ENCODE assay signal across 8 mouse cellular contexts in the genomic region with DNA sequence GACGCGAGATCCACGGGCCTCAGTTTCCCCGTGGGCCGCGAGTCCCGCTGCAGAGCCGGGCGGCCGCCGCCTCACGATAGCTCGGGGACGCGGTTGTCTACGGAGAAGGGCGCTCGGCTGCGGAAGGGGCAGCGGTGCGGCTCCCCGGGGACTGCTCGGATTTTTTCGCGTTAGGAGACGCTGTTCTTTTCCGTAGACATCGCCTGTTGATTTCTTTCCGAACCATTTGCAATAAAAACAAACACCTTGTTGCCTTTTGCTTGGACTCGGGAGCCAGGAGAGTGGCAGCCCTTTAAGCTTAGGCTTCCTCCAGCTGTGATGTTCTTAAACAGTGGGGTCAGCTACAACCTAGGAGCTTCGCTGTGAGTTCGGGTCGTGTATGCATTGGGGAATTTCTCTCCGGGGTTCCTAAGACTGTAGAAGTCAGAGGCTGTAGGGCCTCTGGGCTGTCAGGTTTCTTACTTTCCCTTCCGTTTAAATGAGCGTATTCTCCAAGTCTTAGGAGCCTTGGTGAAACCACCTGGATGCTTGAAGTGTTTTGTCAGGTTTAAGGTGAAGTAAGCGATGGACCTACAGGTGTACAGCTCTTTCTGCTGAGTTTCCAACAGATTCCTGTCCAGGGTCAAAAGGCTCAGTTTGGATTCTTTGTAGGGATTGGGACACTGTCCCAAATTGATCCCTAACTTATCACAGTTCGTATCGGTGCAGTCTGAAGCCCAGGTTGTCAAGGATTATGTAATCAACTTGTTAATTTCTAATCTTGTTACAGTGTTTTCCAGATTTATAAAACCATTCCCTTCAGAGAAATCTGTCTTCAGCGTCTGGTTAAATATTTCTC. TPM values are rescaled to one million over a fixed set of nuclear protein-coding genes. Genes with fewer than 3 reads are reported as not detected.
DNase-seq lines count a peak whose midpoint lies in the region; ATAC-seq and TF ChIP-seq lines count a peak whose summit lies in the region.

No protein-coding gene starts in this region.

- no peaks in the 10 kb centered on the region for H3K27me3 ChIP-seq in forebrain, embryonic 11.5 days (ENCODE audit: control insufficient read depth, insufficient read depth, low read length)
- H3K27me3 ChIP-seq in hindbrain, postnatal 0 days (ENCODE audit: insufficient read depth, low read length), result no peaks in the 10 kb centered on the region
- H3K27me3 ChIP-seq in liver, embryonic 12.5 days (replicated peaks), result peaks cover 3% of the 10 kb centered on the region; the same call in 1 of the 2 replicates

- H3K9ac ChIP-seq in forebrain, embryonic 11.5 days (ENCODE audit: low read length), result peak overlapping the region; percentile 91
- H3K9ac ChIP-seq in hindbrain, postnatal 0 days (replicated peaks; ENCODE audit: low read length), result peak overlapping the region; percentile 90
- peak overlapping the region; percentile 92 for H3K9ac ChIP-seq in liver, embryonic 12.5 days

- no peak for TF ChIP-seq POLR2A in olfactory bulb, adult 2 months (IDR thresholded peaks at IDR 0.05; ENCODE audit: insufficient read depth, low read depth, low read length)

- intact Hi-C loops in left cerebral cortex, adult 2 months (cut with DNase I), result loop anchor here (2.0 kb wide), 1 partner anchor 95 kb away; no protein-coding TSS in a partner anchor

- peak overlapping the region; percentile 93 for H3K27ac ChIP-seq in left cerebral cortex, adult 2 months
- peak overlapping the region; percentile 77 for H3K27ac ChIP-seq in forebrain, embryonic 11.5 days (ENCODE audit: low read depth, low read length)
- peak overlapping the region; percentile 89 for H3K27ac ChIP-seq in hindbrain, postnatal 0 days
- H3K27ac ChIP-seq in liver, embryonic 12.5 days, result peak overlapping the region; percentile 93
- peak overlapping the region; percentile 89 for H3K27ac ChIP-seq in olfactory bulb, adult 2 months (ENCODE audit: insufficient read depth, low read depth, low read length)

- peak overlapping the region; percentile 90 for H3K4me2 ChIP-seq in forebrain, embryonic 11.5 days (ENCODE audit: low read depth, low read length, severe bottlenecking)
- H3K4me2 ChIP-seq in hindbrain, postnatal 0 days (ENCODE audit: low read depth, low read length), result peak overlapping the region; percentile 95
- peak overlapping the region; percentile 91 for H3K4me2 ChIP-seq in liver, embryonic 12.5 days

- peaks cover 2% of the 10 kb centered on the region; the same call in 1 of the 2 replicates for H3K4me1 ChIP-seq in forebrain, embryonic 11.5 days (replicated peaks; ENCODE audit: control insufficient read depth, insufficient read depth, low read length)
- peaks cover 5% of the 10 kb centered on the region; the same call in 1 of the 2 replicates for H3K4me1 ChIP-seq in hindbrain, postnatal 0 days (ENCODE audit: insufficient read depth, low read length)
- peaks cover 56% of the 10 kb centered on the region for H3K4me1 ChIP-seq in liver, embryonic 12.5 days
- H3K4me1 ChIP-seq in olfactory bulb, adult 2 months (ENCODE audit: control insufficient read depth, insufficient read depth, low read length), result peaks cover 11% of the 10 kb centered on the region

- H3K9me3 ChIP-seq in forebrain, embryonic 11.5 days (ENCODE audit: control insufficient read depth, low read length), result no peaks in the 10 kb centered on the region
- no peaks in the 10 kb centered on the region for H3K9me3 ChIP-seq in hindbrain, postnatal 0 days (ENCODE audit: low read length)
- H3K9me3 ChIP-seq in liver, embryonic 12.5 days (replicated peaks), result no peaks in the 10 kb centered on the region

- H3K36me3 ChIP-seq in forebrain, embryonic 11.5 days (ENCODE audit: control insufficient read depth, insufficient read depth, low read length), result no peaks in the 10 kb centered on the region
- H3K36me3 ChIP-seq in hindbrain, postnatal 0 days (ENCODE audit: insufficient read depth, low read length), result no peaks in the 10 kb centered on the region
- H3K36me3 ChIP-seq in liver, embryonic 12.5 days, result peaks cover 3% of the 10 kb centered on the region; the same call in 1 of the 2 replicates

- TF ChIP-seq CTCF in left cerebral cortex, adult 2 months (IDR thresholded peaks at IDR 0.05), result no peak
- TF ChIP-seq CTCF in hindbrain, postnatal 0 days (IDR thresholded peaks at IDR 0.05; ENCODE audit: low read depth), result no peak
- TF ChIP-seq CTCF in olfactory bulb, adult 2 months (IDR thresholded peaks at IDR 0.05; ENCODE audit: insufficient read depth, low read depth, low read length), result no peak

- ATAC-seq in forebrain, embryonic 11.5 days (replicated peaks; ENCODE audit: low FRiP score), result peak; percentile 42; the same call in 1 of the 2 replicates
- ATAC-seq in hindbrain, postnatal 0 days, result peak; percentile 41; the same call in 1 of the 2 replicates
- ATAC-seq in liver, embryonic 12.5 days, result no peak; the same call in 1 of the 2 replicates

- DNase-seq in left cerebral cortex, adult 2 months (ENCODE audit: extremely low spot score in 1 of 2, low spot score in 2 of 2), result peak; percentile 22 to 42
- no peak for DNase-seq in left cerebral cortex, adult 11 months (ENCODE audit: low spot score)
- DNase-seq in adrenal gland, postnatal 36 days, result peak; percentile 42 to 50
- DNase-seq in forebrain, embryonic 11.5 days (ENCODE audit: low spot score), result no peak
- DNase-seq in hindbrain, postnatal 0 days (ENCODE audit: low spot score), result peak; percentile 38
- DNase-seq in yolk sac, embryonic 10.5 days (ENCODE audit: low spot score), result no peak

- 6% methylated on average over 39 of the region's 40 CpGs for WGBS in forebrain, embryonic 11.5 days
- 5% methylated on average over 40 of the region's 40 CpGs for WGBS in hindbrain, postnatal 0 days
- WGBS in liver, embryonic 12.5 days (ENCODE audit: insufficient replicate concordance), result 5% methylated on average over 40 of the region's 40 CpGs
- WGBS in olfactory bulb, adult 2 months, result 1% methylated on average over 40 of the region's 40 CpGs

- H3K4me3 ChIP-seq in left cerebral cortex, adult 2 months, result peak overlapping the region; percentile 88
- H3K4me3 ChIP-seq in forebrain, embryonic 11.5 days (ENCODE audit: low read depth, low read length), result peak overlapping the region; percentile 94
- H3K4me3 ChIP-seq in hindbrain, postnatal 0 days (ENCODE audit: low read length), result peak overlapping the region; percentile 80
- peak overlapping the region; percentile 88 for H3K4me3 ChIP-seq in liver, embryonic 12.5 days
- H3K4me3 ChIP-seq in olfactory bulb, adult 2 months (ENCODE audit: insufficient read depth, low read depth, low read length), result peak overlapping the region; percentile 99

RNA-seq across cellular contexts. Expression of a gene that starts 0.8 kb away (rescaled TPM):
- 100 to 1,000 TPM; 113 to 129 TPM for total RNA-seq in left cerebral cortex, adult 2 months (2021)
- 100 to 1,000 TPM; 171 to 190 TPM for total RNA-seq in adrenal gland, postnatal 36 days (2021)
- polyA plus RNA-seq in forebrain, embryonic 11.5 days (2014; fragmentation: Nextera tagmentation; extraction: Ambion mirVana), result 31.5 and 42.4 TPM in 2 replicates
- total RNA-seq in hindbrain, postnatal 0 days (2014; rRNA removed), result 82.3 and 95.6 TPM in 2 replicates
- 67.1 and 68.5 TPM in 2 replicates for polyA plus RNA-seq in hindbrain, postnatal 0 days (2015; fragmentation: Nextera tagmentation; extraction: Ambion mirVana)
- polyA plus RNA-seq in liver, embryonic 12.5 days (2016; fragmentation: Nextera tagmentation; extraction: Ambion mirVana), result 23.6 and 25.8 TPM in 2 replicates
- polyA plus RNA-seq in olfactory bulb, adult 2 months (2012; ENCODE audit: insufficient read depth, insufficient read length, low replicate concordance, missing spikeins), result 1,073 TPM in 1 of 2 replicates, not detected in the other

Comparison
In these comparisons a context has a peak if more than half of its experiments do, and no peak if none do; other contexts are left out.
1. DNase-seq: peak in left cerebral cortex, adult 2 months (2 of 2), adrenal gland, postnatal 36 days (2 of 2) and hindbrain, postnatal 0 days (single experiment); none in left cerebral cortex, adult 11 months (single experiment), forebrain, embryonic 11.5 days (single experiment) and yolk sac, embryonic 10.5 days (single experiment).
2. Peak in every context shown above with its lines, with median percentiles within 50 percentile points of each other: H3K27ac ChIP-seq, H3K4me3 ChIP-seq, H3K4me2 ChIP-seq and H3K9ac ChIP-seq.